Mouse (Mus musculus) heart, adult 2 months (tissue): ENCODE measurements around the gene Magi2.

Experiments used
- CTCF ChIP-seq: fragments of 200-600 bp; IDR thresholded peaks from 2 replicates; pipeline ENCODE4 v1.8.1; 2022; ENCODE audit warnings: antibody characterized with exemption, mild to moderate bottlenecking, moderate library complexity
- EP300 ChIP-seq: fragments of 200-500 bp; IDR thresholded peaks from 2 replicates; pipeline ENCODE4 v1.6.1; 2011; ENCODE audit warnings: low read depth, low read length, control low read depth; ENCODE audit not compliant: insufficient read depth
- POLR2A ChIP-seq: fragments of 200-500 bp; IDR thresholded peaks from 2 replicates; pipeline ENCODE4 v1.6.1; 2011; ENCODE audit warnings: mild to moderate bottlenecking, low read depth, low read length, control low read depth; ENCODE audit not compliant: insufficient read depth

GRCm38 (mm10) chr5:20508609-20509008 is 1281.8 kb downstream of the Magi2 start:
- TF ChIP-seq CTCF (no peak), POLR2A (no peak), EP300 (no peak)
